Mouse (Mus musculus) megakaryocyte progenitor cell, adult 5-6 weeks (primary cell): ENCODE measurements at regions not wholly inside any gene's neighbourhood (a gene's known extent, or its start where the extent isn't known, plus 50 kb on each side); places are given as distances from the start of the nearest gene placed in this dataset.

Experiments
- ATAC-seq: replicated peaks from 2 replicates; pipeline ENCODE4 v1.8.0; 2016; ENCODE audit warnings: mild to moderate bottlenecking, moderate TSS enrichment, inconsistent platforms; ENCODE audit not compliant: poor library complexity

DNA sequence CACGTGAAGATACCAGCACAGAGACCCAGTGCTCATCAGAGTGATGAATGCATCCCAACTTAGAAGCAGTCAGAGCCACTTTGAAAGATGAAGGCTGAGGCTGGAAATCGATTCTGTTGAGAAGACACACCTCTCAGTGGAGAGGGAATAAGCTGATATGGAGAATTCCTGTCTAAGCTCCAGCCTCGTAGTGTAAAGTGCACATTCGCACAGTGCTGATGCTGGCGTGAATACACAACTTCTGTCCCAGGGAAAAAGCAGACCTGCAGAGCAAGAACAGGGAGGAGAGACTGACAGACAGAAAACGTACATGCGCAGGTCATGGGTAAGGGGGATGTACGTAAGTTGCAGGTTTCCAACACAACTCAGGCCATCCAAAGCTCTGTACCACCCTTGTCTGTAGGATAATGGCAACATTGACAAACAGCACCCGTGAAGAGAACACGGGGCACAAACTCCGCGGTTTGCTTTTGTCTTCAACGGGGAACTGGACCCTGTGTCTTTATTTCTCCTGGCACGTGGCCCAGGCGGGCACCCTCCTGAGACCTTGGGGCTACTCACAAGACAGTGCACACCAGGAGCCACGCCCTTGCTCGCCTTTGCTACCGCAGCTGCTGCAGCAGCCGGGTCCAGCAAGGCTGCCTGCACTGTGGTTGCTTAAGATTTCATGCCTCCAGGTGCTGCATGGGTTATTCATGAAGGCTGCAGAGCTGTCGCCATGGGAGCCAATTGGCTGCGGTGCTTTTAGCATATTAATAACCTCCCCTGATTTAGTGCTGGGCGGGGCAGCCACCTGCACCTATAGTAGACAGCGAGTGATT is 434.3 kb downstream of the Cmpk2 start:
- ATAC-seq, result no peak

GRCm38 (mm10) chr12:26891190-26891589 is 422.2 kb downstream of the Cmpk2 start:
- no peak for ATAC-seq

DNA sequence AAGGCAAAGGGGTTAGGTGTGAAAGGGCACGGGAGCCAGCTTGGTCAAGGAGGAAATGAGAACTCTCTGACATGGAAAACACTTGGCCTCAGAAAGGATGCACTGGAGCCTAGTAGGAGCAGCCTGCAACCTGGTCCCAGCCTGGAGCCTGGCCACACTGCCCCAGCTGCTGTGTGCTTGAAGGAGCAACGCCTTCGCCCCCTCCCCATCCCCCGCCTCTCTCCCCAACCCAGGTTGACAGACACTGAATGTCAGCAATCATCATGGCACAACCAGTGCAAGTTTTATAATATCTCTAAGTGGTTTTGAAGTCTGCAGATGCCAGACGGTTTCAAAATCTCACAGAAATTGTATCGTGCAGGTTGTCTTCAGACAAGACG is 417.6 kb downstream of the Cmpk2 start:
- no peak for ATAC-seq

GRCm38 (mm10) chr12:26885831-26886634 is 417.0 kb downstream of the Cmpk2 start:
- ATAC-seq, result no peak

DNA sequence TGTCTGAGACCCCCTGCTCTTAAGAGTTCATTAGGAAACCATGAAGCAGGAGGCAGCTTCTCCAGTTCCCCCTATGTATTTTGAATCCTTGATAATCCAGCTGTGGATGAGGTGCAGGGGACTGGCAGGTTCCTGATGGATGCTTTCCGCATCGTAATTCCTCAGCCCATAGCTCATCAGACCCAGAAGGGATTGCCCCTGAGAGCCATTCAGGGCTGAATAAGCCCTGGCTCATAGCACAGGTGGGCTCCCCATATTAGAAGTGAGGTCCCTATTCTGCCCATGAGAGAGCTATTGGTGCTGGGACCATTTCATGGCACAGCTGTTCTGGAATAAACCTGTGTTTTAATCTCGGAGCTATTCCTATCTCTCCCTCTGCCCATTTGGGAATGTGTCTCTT is 416.1 kb downstream of the Cmpk2 start:
- no peak for ATAC-seq

- ATAC-seq, result no peak
Measured at GRCm38 (mm10) chr12:26884156-26884555, 415.2 kb downstream of the Cmpk2 start.

GRCm38 (mm10) chr12:26877691-26878121 is 408.7 kb downstream of the Cmpk2 start:
- no peak for ATAC-seq

- ATAC-seq, result no peak
Measured at GRCm38 (mm10) chr12:26877284-26877683, 408.3 kb downstream of the Cmpk2 start.

GRCm38 (mm10) chr12:26872466-26872865 is 403.5 kb downstream of the Cmpk2 start:
- ATAC-seq, result no peak

- no peak for ATAC-seq
Measured at GRCm38 (mm10) chr12:26867731-26868130, 398.7 kb downstream of the Cmpk2 start.

DNA sequence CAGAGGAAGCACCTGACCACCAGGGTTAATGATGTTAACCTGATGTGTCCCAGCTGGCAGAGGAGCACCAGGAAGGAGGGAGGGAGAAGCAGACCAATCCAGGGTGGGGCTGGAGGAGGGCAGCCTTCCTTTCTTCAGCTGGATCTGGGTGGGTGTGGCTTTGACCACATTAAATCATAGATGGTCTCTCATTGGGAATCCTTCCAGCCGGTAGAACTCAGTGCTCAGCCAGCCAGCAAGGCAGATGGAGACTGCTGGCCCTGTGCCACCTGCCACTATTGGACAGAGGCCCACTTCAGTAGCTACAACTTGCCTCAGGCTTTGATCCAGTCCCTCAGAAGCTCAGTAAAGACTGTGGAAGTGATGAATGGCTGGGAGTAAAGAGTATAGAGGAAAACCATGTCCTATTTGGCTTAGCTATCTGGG is 386.1 kb downstream of the Cmpk2 start:
- ATAC-seq, result no peak

GRCm38 (mm10) chr12:26844917-26845316 is 375.9 kb downstream of the Cmpk2 start:
- ATAC-seq, result no peak

DNA sequence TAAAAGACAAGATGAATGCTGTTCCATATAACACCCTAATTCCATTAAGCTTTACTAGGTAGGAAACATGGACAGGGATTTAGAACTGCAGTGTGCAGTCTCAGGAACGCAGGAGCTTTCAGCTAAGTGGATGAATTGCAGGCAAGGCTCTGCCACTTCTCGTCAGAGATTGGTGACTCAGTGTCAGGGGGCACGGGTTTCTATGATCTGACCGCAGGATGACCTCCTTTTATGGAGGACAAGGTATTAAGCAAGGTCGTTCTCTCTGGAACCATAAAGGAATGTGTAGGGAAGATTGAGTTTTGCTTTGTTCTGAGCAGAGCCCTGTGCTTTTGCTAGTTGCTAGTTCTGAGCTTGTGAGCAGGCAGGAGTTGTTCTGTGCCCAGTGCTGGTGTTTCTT is 373.7 kb downstream of the Cmpk2 start:
- ATAC-seq, result no peak

- ATAC-seq, result no peak
Measured at GRCm38 (mm10) chr12:26821257-26821968, 352.4 kb downstream of the Cmpk2 start.

- ATAC-seq, result no peak
Measured at GRCm38 (mm10) chr12:26817866-26818265, 348.9 kb downstream of the Cmpk2 start.

DNA sequence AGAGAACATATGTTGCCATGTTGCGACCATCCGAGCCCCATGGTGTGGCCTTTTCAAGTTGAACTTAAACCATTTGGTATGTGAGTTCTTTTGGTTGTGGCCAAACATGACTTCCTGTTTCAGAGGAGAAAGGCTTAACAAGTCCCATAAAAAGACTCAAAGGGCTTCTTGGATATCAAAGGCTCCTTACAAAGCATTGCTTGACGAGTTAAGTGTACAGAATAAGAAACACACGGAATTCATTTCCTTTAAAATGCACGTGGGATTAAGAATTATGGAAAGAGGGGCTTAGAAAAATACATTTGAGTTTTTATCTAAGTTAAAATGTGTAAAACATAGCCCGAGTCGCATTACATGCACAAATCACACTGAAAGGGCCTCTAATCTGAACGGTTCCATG is 346.8 kb downstream of the Cmpk2 start:
- ATAC-seq, result no peak

DNA sequence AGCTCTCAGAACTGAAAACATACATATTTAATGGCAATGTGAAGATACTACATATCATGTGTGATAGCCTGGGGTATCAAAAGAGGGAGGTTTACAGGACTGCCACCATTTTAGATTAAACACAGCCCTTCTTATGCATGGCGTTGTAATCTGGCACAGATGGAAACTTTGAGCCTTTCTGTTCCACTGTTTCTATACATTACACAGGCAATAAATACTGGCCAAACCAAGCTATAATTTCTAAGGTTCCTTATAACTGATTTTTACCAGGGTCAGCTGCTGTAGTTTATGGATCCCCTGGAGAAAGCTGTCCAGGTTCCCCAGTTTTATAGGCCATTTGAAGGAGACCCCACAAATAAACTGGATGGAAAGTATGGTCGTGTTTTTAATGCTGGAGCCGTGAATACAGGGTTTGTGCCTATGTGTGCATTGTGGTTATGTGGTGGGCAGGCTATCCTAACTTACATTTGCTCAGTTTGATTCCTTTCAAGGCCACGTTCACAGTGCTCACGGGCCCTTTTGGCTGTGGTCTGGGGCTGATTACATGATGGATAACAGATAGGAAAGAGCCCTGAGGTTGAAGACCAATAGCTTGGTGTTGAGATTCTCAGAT is 341.7 kb downstream of the Cmpk2 start:
- ATAC-seq, result no peak

DNA sequence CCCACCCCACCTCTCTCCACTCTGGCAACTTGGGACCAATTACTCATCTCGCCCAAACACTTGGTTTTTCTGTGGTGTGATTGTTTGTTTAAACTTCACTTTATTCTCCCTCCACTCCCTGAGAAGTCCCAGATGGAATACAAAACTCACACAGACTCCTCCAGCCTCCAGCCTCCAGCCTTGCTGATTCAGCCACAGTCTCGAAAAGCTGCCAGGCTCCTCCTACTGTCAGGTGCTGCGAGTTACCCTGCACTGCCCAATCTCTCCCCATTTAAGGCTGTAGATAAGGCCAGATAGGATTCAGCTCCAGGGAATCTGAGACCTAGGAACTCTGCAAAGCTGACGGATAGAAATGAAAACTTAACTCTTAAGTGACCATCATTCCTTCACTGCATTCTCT is 340.7 kb downstream of the Cmpk2 start:
- ATAC-seq, result no peak

- no peak for ATAC-seq
Measured at GRCm38 (mm10) chr12:26802542-26802941, 333.5 kb downstream of the Cmpk2 start.

DNA sequence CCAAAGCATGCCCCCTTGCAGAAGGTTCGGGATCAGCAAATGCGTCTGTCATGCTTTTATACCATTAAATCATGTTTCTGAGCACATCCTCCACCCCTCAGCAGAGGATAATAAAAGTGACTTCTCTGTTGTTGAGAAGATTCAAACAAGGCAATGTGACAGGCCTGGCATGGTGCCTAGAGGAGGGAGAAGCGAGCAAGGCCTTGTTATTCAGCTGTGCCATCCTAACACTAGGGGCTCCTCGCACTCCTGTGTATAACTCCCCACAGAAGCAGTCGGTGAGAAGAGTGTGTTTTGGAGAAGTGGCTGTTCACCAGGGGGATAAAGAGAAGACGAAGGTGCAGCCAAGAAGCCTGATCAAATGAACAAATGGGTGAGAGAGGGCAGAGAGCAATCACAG is 330.3 kb downstream of the Cmpk2 start:
- ATAC-seq, result no peak

DNA sequence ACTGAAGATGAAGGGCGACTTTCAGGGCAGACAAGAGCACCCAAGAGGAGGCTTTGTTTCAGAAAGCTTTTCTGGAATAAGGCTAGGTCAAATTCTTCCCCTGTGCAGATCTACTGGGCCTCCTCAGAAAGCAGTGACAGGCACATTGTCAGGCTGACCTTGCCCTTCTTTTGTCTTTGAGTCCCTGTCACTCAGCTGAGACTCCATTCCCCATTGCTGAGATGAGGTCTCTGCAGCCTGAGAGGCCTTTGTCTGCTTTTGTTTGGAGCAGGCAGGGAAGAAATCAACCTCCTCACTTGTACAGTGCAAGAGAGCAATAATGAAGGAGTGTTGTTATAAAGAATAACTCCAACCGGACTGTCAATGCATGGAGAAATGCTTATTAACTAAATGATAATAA is 327.4 kb downstream of the Cmpk2 start:
- ATAC-seq, result no peak
